In the genomic region with DNA sequence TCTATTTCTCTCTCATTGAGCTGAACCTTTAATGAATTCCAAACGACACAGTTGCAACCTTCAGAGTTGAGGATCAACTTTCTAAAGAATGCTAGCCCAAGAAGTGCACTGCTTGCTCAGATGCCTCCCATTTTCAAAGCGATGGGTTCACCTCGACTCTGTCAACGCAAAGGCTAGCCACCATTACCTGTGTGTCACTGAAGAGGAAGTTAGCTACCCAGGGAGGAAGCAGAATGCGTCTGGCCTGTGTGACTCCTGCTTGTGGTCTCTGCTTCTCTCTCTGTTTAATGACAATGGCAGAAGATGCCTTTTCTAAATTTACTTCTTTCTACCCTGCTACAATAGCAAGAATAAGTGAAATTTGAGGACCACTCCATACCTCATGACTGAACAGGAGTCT, we compare ENCODE assay signal across 12 mouse cellular contexts. TPM values are rescaled to one million over a fixed set of nuclear protein-coding genes. Genes with fewer than 3 reads are reported as not detected.
DNase-seq lines count a peak whose midpoint lies in the region.
"Had no signal": no experiment of that assay in that cellular context is flagged by ENCODE, and none has a peak within 500 bp of the region (broad histone marks: within the 10 kb centered on the region; RNA-seq: fewer than 3 reads in every experiment).

No protein-coding gene starts in this region.

- H3K27ac ChIP-seq in brown adipose tissue, adult 24 weeks (replicated peaks; ENCODE audit: low read depth, low read length) = peak overlapping the region; percentile 74
- H3K27ac ChIP-seq: embryonic facial prominence, embryonic 15.5 days; lung, embryonic 15.5 days had no signal

- peaks cover 66% of the 10 kb centered on the region for H3K4me1 ChIP-seq in brown adipose tissue, adult 24 weeks (ENCODE audit: control insufficient read depth, insufficient read depth, insufficient read length, low read length)

- peak; percentile 59 for DNase-seq in lung, postnatal 25 days (ENCODE audit: low spot score)
- DNase-seq in lung, postnatal 10 days = no peak
- DNase-seq in CD4-positive helper T cell, adult 2 months (ENCODE audit: low read depth, low spot score) = peak; percentile 79
- peak; percentile 82 for DNase-seq in naive thymus-derived CD4-positive, alpha-beta T cell, adult 2 months (ENCODE audit: low read depth)
- no peak for DNase-seq in right cerebral cortex, postnatal 14 days
- DNase-seq in right cerebral cortex, postnatal 10 days (ENCODE audit: low spot score in 2 of 2) = no peak
- DNase-seq in urinary bladder, postnatal 10 days (ENCODE audit: low spot score) = no peak
- DNase-seq: heart, postnatal 10 days; right cerebral cortex, postnatal 4 days had no signal

- H3K4me3 ChIP-seq in brown adipose tissue, adult 24 weeks (ENCODE audit: insufficient read depth, low read depth, low read length) = no peak overlapping the region
- H3K4me3 ChIP-seq: embryonic facial prominence, embryonic 15.5 days; lung, embryonic 15.5 days had no signal

RNA-seq across cellular contexts. Expression of a gene that starts 42.6 kb away (rescaled TPM):
- polyA plus RNA-seq in brown adipose tissue, adult 24 weeks (2012; ENCODE audit: insufficient read depth, insufficient read length, missing spikeins) = 11.7 and 19.1 TPM in 2 replicates

Comparison
In these comparisons a context has a peak if more than half of its experiments do, and no peak if none do; other contexts are left out.
1. DNase-seq: peak in lung, postnatal 25 days (single experiment), CD4-positive helper T cell, adult 2 months (single experiment) and naive thymus-derived CD4-positive, alpha-beta T cell, adult 2 months (single experiment); none in lung, postnatal 10 days (single experiment), right cerebral cortex, postnatal 14 days (single experiment), right cerebral cortex, postnatal 10 days (0 of 2) and urinary bladder, postnatal 10 days (single experiment).